Mouse (Mus musculus): ENCODE results near the gene Dact3. TPM values are rescaled to one million over a fixed set of nuclear protein-coding genes. Genes with fewer than 3 reads are reported as not detected.

Gene Dact3
- polyA plus RNA-seq, 1 experiment from 2014 or later: 2.3 TPM

- Histone ChIP-seq H3K4me1 (ENCODE audit: control insufficient read depth, insufficient read depth, low read length) (peaks cover 7% of the 10 kb centered on the region), H3K27me3 (ENCODE audit: control insufficient read depth, insufficient read depth, low read length) (no peaks in the 10 kb centered on the region), H3K4me3 (replicated peaks; ENCODE audit: low read length) (no peak overlapping the region), H3K36me3 (ENCODE audit: control insufficient read depth, insufficient read depth, low read length) (no peaks in the 10 kb centered on the region), H3K27ac (ENCODE audit: low read length) (0 out of 2 replicates have a peak overlapping the region, but pooled peaks have one; percentile 24), H3K9me3 (replicated peaks; ENCODE audit: control insufficient read depth, low read length) (no peaks in the 10 kb centered on the region), H3K4me2 (ENCODE audit: low read depth, low read length) (no peak overlapping the region), H3K9ac (ENCODE audit: low read length) (no peak overlapping the region)
- 16% methylated on average over 14 of the region's 14 CpGs for WGBS
- ATAC-seq (ENCODE audit: insufficient read depth, low FRiP score): peak; percentile 62; the same call in 1 of the 2 replicates
Observed at GRCm38 (mm10) chr7:16931968-16932627, 57.0 kb downstream of the Dact3 start.

GRCm38 (mm10) chr7:16932704-16933577 lies 57.8 kb downstream of the Dact3 start:
- Histone ChIP-seq H3K36me3 (ENCODE audit: control insufficient read depth, insufficient read depth, low read length) (no peaks in the 10 kb centered on the region), H3K9ac (ENCODE audit: low read length) (no peak overlapping the region), H3K27me3 (ENCODE audit: control insufficient read depth, insufficient read depth, low read length) (no peaks in the 10 kb centered on the region), H3K9me3 (replicated peaks; ENCODE audit: control insufficient read depth, low read length) (no peaks in the 10 kb centered on the region), H3K4me2 (ENCODE audit: low read depth, low read length) (no peak overlapping the region), H3K4me3 (replicated peaks; ENCODE audit: low read length) (no peak overlapping the region), H3K4me1 (ENCODE audit: control insufficient read depth, insufficient read depth, low read length) (peaks cover 7% of the 10 kb centered on the region), H3K27ac (ENCODE audit: low read length) (no peak overlapping the region)
- 36% methylated on average over 14 of the region's 14 CpGs for WGBS
- no peak for ATAC-seq (ENCODE audit: insufficient read depth, low FRiP score)

Other genes with a start within 250 kb of the Dact3 start
- gene Ceacam15, start 199.6 kb upstream of the Dact3 start, polyA plus RNA-seq (2015; fragmentation: Nextera tagmentation; extraction: Ambion mirVana): not detected in 2 replicates
- gene Ceacam9, start 153.4 kb upstream of the Dact3 start, polyA plus RNA-seq (2015; fragmentation: Nextera tagmentation; extraction: Ambion mirVana): not detected in 2 replicates
- 229 and 231 TPM in 2 replicates for gene Ap2s1, start 136.9 kb upstream of the Dact3 start, polyA plus RNA-seq (2015; fragmentation: Nextera tagmentation; extraction: Ambion mirVana)
- 43.1 and 46.6 TPM in 2 replicates for gene Slc1a5, start 94.0 kb upstream of the Dact3 start, polyA plus RNA-seq (2015; fragmentation: Nextera tagmentation; extraction: Ambion mirVana)
- gene Strn4, start 59.4 kb upstream of the Dact3 start, polyA plus RNA-seq (2015; fragmentation: Nextera tagmentation; extraction: Ambion mirVana): 68.5 and 80.0 TPM in 2 replicates
- gene Fkrp, start 58.6 kb upstream of the Dact3 start, polyA plus RNA-seq (2015; fragmentation: Nextera tagmentation; extraction: Ambion mirVana): 18.1 and 21.4 TPM in 2 replicates
- gene Prkd2, start 32.4 kb upstream of the Dact3 start, polyA plus RNA-seq (2015; fragmentation: Nextera tagmentation; extraction: Ambion mirVana): 11.1 and 11.8 TPM in 2 replicates
- gene Gng8, start 16.5 kb downstream of the Dact3 start, polyA plus RNA-seq (2015; fragmentation: Nextera tagmentation; extraction: Ambion mirVana): 9.7 and 12.0 TPM in 2 replicates
- gene Ptgir, start 31.2 kb downstream of the Dact3 start, polyA plus RNA-seq (2015; fragmentation: Nextera tagmentation; extraction: Ambion mirVana): 3.0 and 3.2 TPM in 2 replicates
- gene Calm3, start 48.8 kb downstream of the Dact3 start, polyA plus RNA-seq (2015; fragmentation: Nextera tagmentation; extraction: Ambion mirVana): 120 and 126 TPM in 2 replicates
- 7.8 and 10.2 TPM in 2 replicates for gene Pnmal2, start 69.4 kb downstream of the Dact3 start, polyA plus RNA-seq (2015; fragmentation: Nextera tagmentation; extraction: Ambion mirVana)
- 3.2 and 3.4 TPM in 2 replicates for gene Pnmal1, start 84.4 kb downstream of the Dact3 start, polyA plus RNA-seq (2015; fragmentation: Nextera tagmentation; extraction: Ambion mirVana)
- gene Gm42372, start 107.8 kb downstream of the Dact3 start, polyA plus RNA-seq (2015; fragmentation: Nextera tagmentation; extraction: Ambion mirVana): 0.25 and 0.35 TPM in 2 replicates
- 40.4 and 45.1 TPM in 2 replicates for gene Ccdc8, start 117.4 kb downstream of the Dact3 start, polyA plus RNA-seq (2015; fragmentation: Nextera tagmentation; extraction: Ambion mirVana)
- gene Ppp5c, start 152.6 kb downstream of the Dact3 start, polyA plus RNA-seq (2015; fragmentation: Nextera tagmentation; extraction: Ambion mirVana): 87.9 and 95.6 TPM in 2 replicates
- 49.6 and 60.1 TPM in 2 replicates for gene Hif3a, start 187.1 kb downstream of the Dact3 start, polyA plus RNA-seq (2015; fragmentation: Nextera tagmentation; extraction: Ambion mirVana)
- gene Psg16, start 198.7 kb downstream of the Dact3 start, polyA plus RNA-seq (2015; fragmentation: Nextera tagmentation; extraction: Ambion mirVana): 0.46 and 0.77 TPM in 2 replicates